Mouse (Mus musculus) granulocyte monocyte progenitor cell, adult 5-6 weeks (primary cell): ENCODE results near the gene Rnf151. TPM values are rescaled to one million over a fixed set of nuclear protein-coding genes. Genes with fewer than 3 reads are reported as not detected.
A peak's percentile ranks its signal among the peaks of the same experiment; 100 is the strongest.
"Not testable (repeated sequence)": the region's sequence is repeated elsewhere in the genome, so short reads cannot be mapped to it uniquely, and the experiment has no call there.

ENCODE experiments used
- ATAC-seq: replicated peaks from 2 replicates; pipeline ENCODE4 v1.8.0; 2016; ENCODE audit warnings: mild to moderate bottlenecking, moderate TSS enrichment, inconsistent platforms; ENCODE audit not compliant: poor library complexity, severe bottlenecking
- total RNA-seq, 2 experiments: library from RNA; stranded (forward) in 1 of 2; stranded (reverse) in 1 of 2; fragments of 200-712, 200-1000 nt in 1 of 2; fragments of >200 nt in 1 of 2; fragmentation: Nextera tagmentation in 1 of 2; gene quantifications; 2 replicates each; pipeline ENCODE4 v1.2.3; 2014 to 2017

Gene Rnf151
- total RNA-seq, 2 experiments from 2014 or later = not detected

DNA sequence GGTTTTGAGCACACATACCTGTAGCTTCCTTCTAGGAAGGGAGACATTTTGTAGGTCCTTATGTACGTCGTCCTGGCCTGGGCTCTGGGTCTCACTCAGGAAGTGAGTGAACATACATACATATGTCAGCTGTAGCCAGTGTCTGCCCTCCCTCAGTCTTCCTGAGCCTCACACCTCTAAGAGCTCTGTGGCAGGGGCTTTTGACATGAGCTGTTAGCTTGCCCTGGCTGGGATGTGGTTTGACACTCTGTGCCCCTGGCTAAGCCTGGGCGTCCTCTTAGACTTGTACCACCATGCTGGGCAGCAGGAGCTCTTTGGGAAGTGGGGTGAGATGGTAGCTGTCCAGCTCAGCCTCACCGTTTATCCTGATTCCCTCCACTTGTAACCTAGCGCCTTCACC is 46.5 kb downstream of the Rnf151 start:
- no peak for ATAC-seq

DNA sequence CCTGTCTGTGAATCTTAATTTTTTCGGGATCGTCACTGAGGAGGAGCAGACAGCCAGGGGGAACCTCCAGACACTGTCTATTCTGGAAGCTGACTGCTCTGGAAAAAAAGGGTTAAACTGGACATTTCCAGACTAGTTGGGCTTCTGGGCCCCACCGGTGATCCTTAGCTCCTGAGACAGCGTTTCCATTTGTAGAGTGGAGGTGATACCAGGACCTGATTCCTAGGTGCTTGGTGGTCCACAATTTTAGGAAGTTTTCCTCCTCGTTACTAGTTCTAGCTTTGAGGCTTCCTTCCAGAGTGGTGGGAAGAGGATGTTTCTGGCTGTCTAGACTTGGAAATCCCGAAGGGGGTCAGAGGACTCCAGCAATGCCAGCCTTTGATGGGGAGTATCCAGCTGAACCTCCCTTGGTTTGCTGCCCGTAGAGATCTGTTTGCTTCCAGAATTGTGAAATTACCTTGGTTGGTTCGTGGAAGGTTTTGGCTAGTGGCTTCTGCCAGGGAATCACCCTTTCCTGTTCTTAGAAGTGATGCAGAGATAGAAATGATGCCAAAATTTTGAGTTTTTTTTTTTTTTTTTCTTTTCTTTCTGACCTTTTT is 47.5 kb downstream of the Rnf151 start:
- no peak for ATAC-seq

DNA sequence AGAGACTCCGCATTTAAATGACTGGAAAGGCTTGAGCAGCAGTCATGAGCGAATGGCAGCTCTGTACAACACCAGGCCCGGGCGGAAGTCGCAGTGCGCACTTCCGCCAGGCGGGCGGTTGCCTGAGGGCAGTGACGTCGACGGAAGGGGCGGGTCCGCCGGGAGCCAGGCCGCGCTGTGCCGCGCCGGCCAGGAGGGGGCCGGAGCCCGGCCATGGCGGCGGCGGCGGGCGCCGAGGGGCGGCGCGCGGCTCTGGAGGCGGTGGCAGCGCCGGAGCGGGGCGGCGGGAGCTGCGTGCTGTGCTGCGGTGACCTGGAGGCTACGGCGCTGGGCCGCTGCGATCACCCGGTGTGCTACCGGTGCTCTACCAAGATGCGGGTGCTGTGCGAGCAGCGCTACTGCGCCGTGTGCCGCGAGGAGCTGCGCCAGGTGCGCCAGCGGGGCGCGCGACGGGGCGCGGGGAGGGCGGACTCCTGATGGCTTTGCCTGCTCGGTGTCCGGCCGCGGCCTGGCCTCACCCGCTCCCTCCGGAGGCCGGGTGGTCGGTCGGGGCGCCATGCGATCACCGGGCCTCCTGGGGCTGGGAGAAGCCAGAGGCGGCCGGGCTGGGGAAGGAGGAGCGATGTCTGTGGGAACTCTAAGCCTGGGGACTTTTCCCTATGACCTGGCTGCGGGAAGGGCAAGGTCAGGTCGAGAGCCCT is 48.2 kb downstream of the Rnf151 start, which contains the start of gene Zfp598:
Gene Zfp598 (plus strand): TSS at position 143 of the 701 bp plus-strand sequence.
- ATAC-seq = peak; percentile 90

DNA sequence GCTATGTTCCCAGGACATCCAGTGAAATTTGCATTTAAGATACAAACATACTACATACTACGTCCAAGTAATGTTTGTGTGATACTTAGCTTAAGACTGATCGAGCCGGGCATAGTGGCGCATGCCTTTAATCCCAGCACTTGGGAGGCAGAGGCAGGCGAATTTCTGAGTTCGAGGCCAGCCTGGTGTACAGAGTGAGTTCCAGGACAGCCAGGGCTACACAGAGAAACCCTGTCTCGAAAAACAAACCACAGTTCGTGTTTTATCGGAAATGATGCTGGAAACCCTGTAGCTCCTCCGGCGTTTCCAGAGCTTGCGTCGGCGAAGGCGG is 48.7 kb downstream of the Rnf151 start:
- ATAC-seq = not testable (repeated sequence)

DNA sequence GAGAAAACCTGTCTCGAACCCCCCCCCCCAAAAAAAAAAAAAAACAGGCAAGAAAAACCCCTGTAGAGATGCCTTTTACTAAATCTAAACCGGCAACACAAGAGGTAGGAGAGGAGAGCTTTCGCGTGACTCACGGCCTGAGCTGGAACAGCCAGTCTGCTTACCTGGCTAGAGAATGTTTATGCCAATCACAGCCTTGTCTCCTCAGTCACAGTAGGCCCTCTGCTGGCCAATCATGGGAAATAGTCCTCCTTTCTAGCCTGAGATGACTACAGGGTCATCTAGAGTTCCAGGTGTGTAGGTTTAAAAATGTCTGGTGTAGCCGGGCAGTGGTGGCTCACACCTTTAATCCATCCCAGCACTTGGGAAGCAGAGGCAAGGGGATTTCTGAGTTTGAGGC is 50.4 kb downstream of the Rnf151 start:
- peak; percentile 41 for ATAC-seq

DNA sequence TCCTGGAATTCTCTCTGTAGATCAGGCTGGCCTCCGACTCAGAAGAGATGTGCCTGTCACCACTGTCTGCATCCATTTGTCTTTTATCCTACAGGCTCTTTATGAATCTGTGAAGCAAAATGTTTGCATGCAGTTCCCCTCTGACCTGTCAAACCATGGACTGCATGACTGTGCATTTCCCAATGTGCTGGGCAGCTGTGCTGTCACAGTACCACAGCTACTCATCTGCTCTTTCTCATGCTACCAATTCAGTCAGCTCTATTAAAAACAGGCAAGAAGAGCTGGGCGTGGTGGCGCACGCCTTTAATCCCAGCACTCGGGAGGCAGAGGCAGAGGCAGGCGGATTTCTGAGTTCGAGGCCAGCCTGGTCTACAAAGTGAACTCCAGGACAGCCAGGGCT is 50.9 kb downstream of the Rnf151 start:
- not testable (repeated sequence) for ATAC-seq

Other genes with a start within 250 kb of the Rnf151 start
Only the 30 nearest of the 33 such genes appear.
- gene Mlst8, start 239.0 kb downstream of the Rnf151 start, total RNA-seq (2014; fragmentation: Nextera tagmentation) = 21.2 and 21.6 TPM in 2 replicates
- 21.8 and 27.8 TPM in 2 replicates for gene Mlst8, start 239.0 kb downstream of the Rnf151 start, total RNA-seq (2017)
- gene Caskin1, start 229.5 kb downstream of the Rnf151 start, total RNA-seq (2014; fragmentation: Nextera tagmentation) = not detected in 2 replicates
- gene Caskin1, start 229.5 kb downstream of the Rnf151 start, total RNA-seq (2017) = not detected in 2 replicates
- gene Traf7, start 190.1 kb downstream of the Rnf151 start, total RNA-seq (2014; fragmentation: Nextera tagmentation) = 83.9 and 102 TPM in 2 replicates
- 61.5 and 104 TPM in 2 replicates for gene Traf7, start 190.1 kb downstream of the Rnf151 start, total RNA-seq (2017)
- 0.77 TPM in 1 of 2 replicates, not detected in the other for gene Rab26, start 183.9 kb downstream of the Rnf151 start, total RNA-seq (2014; fragmentation: Nextera tagmentation)
- 1.1 TPM in 1 of 2 replicates, not detected in the other for gene Rab26, start 183.9 kb downstream of the Rnf151 start, total RNA-seq (2017)
- 18.9 and 19.0 TPM in 2 replicates for gene Pkd1, start 168.2 kb downstream of the Rnf151 start, total RNA-seq (2014; fragmentation: Nextera tagmentation)
- gene Pkd1, start 168.2 kb downstream of the Rnf151 start, total RNA-seq (2017) = 5.9 and 9.1 TPM in 2 replicates
- gene Tsc2, start 85.4 kb downstream of the Rnf151 start, total RNA-seq (2014; fragmentation: Nextera tagmentation) = 61.9 and 83.7 TPM in 2 replicates
- 25.1 and 41.3 TPM in 2 replicates for gene Tsc2, start 85.4 kb downstream of the Rnf151 start, total RNA-seq (2017)
- gene Nthl1, start 85.4 kb downstream of the Rnf151 start, total RNA-seq (2014; fragmentation: Nextera tagmentation) = 7.1 and 15.7 TPM in 2 replicates
- gene Nthl1, start 85.4 kb downstream of the Rnf151 start, total RNA-seq (2017) = 11.8 and 13.7 TPM in 2 replicates
- gene Slc9a3r2, start 67.7 kb downstream of the Rnf151 start, total RNA-seq (2014; fragmentation: Nextera tagmentation) = 0.45 and 1.0 TPM in 2 replicates
- 1.8 and 3.0 TPM in 2 replicates for gene Slc9a3r2, start 67.7 kb downstream of the Rnf151 start, total RNA-seq (2017)
- not detected in 2 replicates for gene Npw, start 59.6 kb downstream of the Rnf151 start, total RNA-seq (2014; fragmentation: Nextera tagmentation)
- 0.82 TPM in 1 of 2 replicates, not detected in the other for gene Npw, start 59.6 kb downstream of the Rnf151 start, total RNA-seq (2017)
- gene Zfp598, start 48.4 kb downstream of the Rnf151 start, total RNA-seq (2014; fragmentation: Nextera tagmentation) = 18.2 and 40.4 TPM in 2 replicates
- gene Zfp598, start 48.4 kb downstream of the Rnf151 start, total RNA-seq (2017) = 16.1 and 17.8 TPM in 2 replicates
- gene Syngr3, start 28.1 kb downstream of the Rnf151 start, total RNA-seq (2014; fragmentation: Nextera tagmentation) = not detected in 2 replicates
- gene Syngr3, start 28.1 kb downstream of the Rnf151 start, total RNA-seq (2017) = not detected in 2 replicates
- gene Gfer, start 21.9 kb downstream of the Rnf151 start, total RNA-seq (2014; fragmentation: Nextera tagmentation) = 28.9 and 33.2 TPM in 2 replicates
- gene Gfer, start 21.9 kb downstream of the Rnf151 start, total RNA-seq (2017) = 45.1 and 64.0 TPM in 2 replicates
- 1.4 TPM in 1 of 2 replicates, not detected in the other for gene Noxo1, start 21.8 kb downstream of the Rnf151 start, total RNA-seq (2014; fragmentation: Nextera tagmentation)
- 0.60 and 2.1 TPM in 2 replicates for gene Noxo1, start 21.8 kb downstream of the Rnf151 start, total RNA-seq (2017)
- gene Tbl3, start 10.4 kb downstream of the Rnf151 start, total RNA-seq (2014; fragmentation: Nextera tagmentation) = 39.5 and 44.5 TPM in 2 replicates
- gene Tbl3, start 10.4 kb downstream of the Rnf151 start, total RNA-seq (2017) = 44.1 and 54.9 TPM in 2 replicates
- gene Rps2, start 53 bp upstream of the Rnf151 start, total RNA-seq (2014; fragmentation: Nextera tagmentation) = 4,639 and 4,919 TPM in 2 replicates
- 1,990 and 2,495 TPM in 2 replicates for gene Rps2, start 53 bp upstream of the Rnf151 start, total RNA-seq (2017)
- 247 and 248 TPM in 2 replicates for gene Ndufb10, start 6.4 kb upstream of the Rnf151 start, total RNA-seq (2014; fragmentation: Nextera tagmentation)
- gene Ndufb10, start 6.4 kb upstream of the Rnf151 start, total RNA-seq (2017) = 237 and 286 TPM in 2 replicates
- 0.73 TPM in 1 of 2 replicates, not detected in the other for gene Rpl3l, start 9.8 kb upstream of the Rnf151 start, total RNA-seq (2014; fragmentation: Nextera tagmentation)
- 0.52 TPM in 1 of 2 replicates, not detected in the other for gene Rpl3l, start 9.8 kb upstream of the Rnf151 start, total RNA-seq (2017)
- 255 and 331 TPM in 2 replicates for gene Msrb1, start 18.6 kb upstream of the Rnf151 start, total RNA-seq (2014; fragmentation: Nextera tagmentation)
- gene Msrb1, start 18.6 kb upstream of the Rnf151 start, total RNA-seq (2017) = 160 and 195 TPM in 2 replicates
- gene Hs3st6, start 34.9 kb upstream of the Rnf151 start, total RNA-seq (2014; fragmentation: Nextera tagmentation) = not detected in 2 replicates
- gene Hs3st6, start 34.9 kb upstream of the Rnf151 start, total RNA-seq (2017) = not detected in 2 replicates
- gene Meiob, start 86.2 kb upstream of the Rnf151 start, total RNA-seq (2014; fragmentation: Nextera tagmentation) = not detected in 2 replicates
- not detected in 2 replicates for gene Meiob, start 86.2 kb upstream of the Rnf151 start, total RNA-seq (2017)
- 35.3 and 46.1 TPM in 2 replicates for gene Hagh, start 122.1 kb upstream of the Rnf151 start, total RNA-seq (2014; fragmentation: Nextera tagmentation)
- 18.2 and 45.8 TPM in 2 replicates for gene Hagh, start 122.1 kb upstream of the Rnf151 start, total RNA-seq (2017)
- gene Fahd1, start 132.3 kb upstream of the Rnf151 start, total RNA-seq (2014; fragmentation: Nextera tagmentation) = 13.7 and 15.1 TPM in 2 replicates
- 11.4 and 14.3 TPM in 2 replicates for gene Fahd1, start 132.3 kb upstream of the Rnf151 start, total RNA-seq (2017)
- gene Igfals, start 147.9 kb upstream of the Rnf151 start, total RNA-seq (2014; fragmentation: Nextera tagmentation) = not detected in 2 replicates
- gene Igfals, start 147.9 kb upstream of the Rnf151 start, total RNA-seq (2017) = not detected in 2 replicates
- gene Nubp2, start 168.3 kb upstream of the Rnf151 start, total RNA-seq (2014; fragmentation: Nextera tagmentation) = 103 and 108 TPM in 2 replicates
- gene Nubp2, start 168.3 kb upstream of the Rnf151 start, total RNA-seq (2017) = 42.8 and 48.2 TPM in 2 replicates
- 15.7 and 29.3 TPM in 2 replicates for gene Spsb3, start 168.6 kb upstream of the Rnf151 start, total RNA-seq (2014; fragmentation: Nextera tagmentation)
- gene Spsb3, start 168.6 kb upstream of the Rnf151 start, total RNA-seq (2017) = 10.4 and 15.8 TPM in 2 replicates
- 8.9 and 15.1 TPM in 2 replicates for gene Eme2, start 177.0 kb upstream of the Rnf151 start, total RNA-seq (2014; fragmentation: Nextera tagmentation)
- gene Eme2, start 177.0 kb upstream of the Rnf151 start, total RNA-seq (2017) = 12.5 and 14.9 TPM in 2 replicates
- 62.0 and 75.0 TPM in 2 replicates for gene Mrps34, start 177.1 kb upstream of the Rnf151 start, total RNA-seq (2014; fragmentation: Nextera tagmentation)
- gene Mrps34, start 177.1 kb upstream of the Rnf151 start, total RNA-seq (2017) = 36.7 and 41.9 TPM in 2 replicates
- 18.8 and 22.9 TPM in 2 replicates for gene Nme3, start 178.4 kb upstream of the Rnf151 start, total RNA-seq (2014; fragmentation: Nextera tagmentation)
- 21.2 and 27.1 TPM in 2 replicates for gene Nme3, start 178.4 kb upstream of the Rnf151 start, total RNA-seq (2017)
- 49.0 and 84.5 TPM in 2 replicates for gene Mapk8ip3, start 218.9 kb upstream of the Rnf151 start, total RNA-seq (2014; fragmentation: Nextera tagmentation)
- 18.2 and 21.0 TPM in 2 replicates for gene Mapk8ip3, start 218.9 kb upstream of the Rnf151 start, total RNA-seq (2017)
- gene Jpt2, start 242.6 kb upstream of the Rnf151 start, total RNA-seq (2014; fragmentation: Nextera tagmentation) = 109 and 130 TPM in 2 replicates
- gene Jpt2, start 242.6 kb upstream of the Rnf151 start, total RNA-seq (2017) = 104 and 114 TPM in 2 replicates